Mouse (Mus musculus): Measurements from ENCODE around the gene Ttc39b.
A peak's percentile ranks its signal among the peaks of the same experiment; 100 is the strongest.
"Not testable (repeated sequence)": the region's sequence is repeated elsewhere in the genome, so short reads cannot be mapped to it uniquely, and the experiment has no call there.

Ttc39b gene

DNA sequence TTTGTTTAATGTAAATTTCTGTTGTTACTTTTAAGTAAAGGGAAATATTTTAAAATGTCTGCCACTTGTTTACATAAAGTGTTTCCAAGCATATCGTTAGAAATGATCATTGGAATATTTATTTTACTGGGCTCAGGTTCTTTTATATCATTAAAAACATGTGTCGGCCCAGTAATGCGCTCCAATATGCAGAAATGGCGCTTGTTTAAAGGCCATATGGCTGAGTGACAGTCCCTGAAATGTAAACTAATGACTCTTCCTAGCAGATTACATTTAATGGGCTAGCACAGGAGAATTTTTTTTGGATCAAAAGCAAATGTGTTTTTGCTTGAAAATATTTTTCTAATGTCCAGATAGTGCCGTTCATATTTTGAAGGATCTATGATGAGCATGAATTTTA, 86.4 kb downstream of the Ttc39b start:
- Histone ChIP-seq H3K27me3 (ENCODE audit: control insufficient read depth, insufficient read depth, low read length, poor library complexity, severe bottlenecking) (no peaks in the 10 kb centered on the region), H3K36me3 (ENCODE audit: control insufficient read depth, insufficient read depth, low read length, poor library complexity, severe bottlenecking) (no peaks in the 10 kb centered on the region; the same call in 1 of the 2 replicates)
- DNase-seq (ENCODE audit: low read depth, low spot score), result no peak

DNA sequence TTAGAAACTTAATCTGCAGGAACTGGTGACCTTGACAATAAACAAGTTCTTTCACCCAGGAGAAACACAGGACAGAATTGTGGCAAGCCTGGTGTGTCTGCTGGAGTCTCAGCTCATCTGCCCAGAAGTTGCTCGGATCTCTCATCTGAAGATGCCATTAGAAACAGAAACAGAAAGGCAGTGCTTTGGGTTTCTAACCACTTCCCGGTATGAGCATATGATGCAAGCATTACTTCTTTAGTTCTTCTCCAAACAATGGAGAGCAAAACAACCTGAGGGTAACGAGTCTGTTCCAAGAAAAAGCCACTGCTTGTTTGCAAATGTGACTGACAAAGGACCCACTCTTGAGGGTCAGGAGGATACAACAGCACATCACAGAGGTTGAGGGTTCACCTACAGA, 88.8 kb downstream of the Ttc39b start:
- not testable (repeated sequence) for H3K36me3 ChIP-seq (ENCODE audit: control insufficient read depth, insufficient read depth, low read length, poor library complexity, severe bottlenecking); DNase-seq (ENCODE audit: low read depth, low spot score); H3K27me3 ChIP-seq (ENCODE audit: control insufficient read depth, insufficient read depth, low read length, poor library complexity, severe bottlenecking)

DNA sequence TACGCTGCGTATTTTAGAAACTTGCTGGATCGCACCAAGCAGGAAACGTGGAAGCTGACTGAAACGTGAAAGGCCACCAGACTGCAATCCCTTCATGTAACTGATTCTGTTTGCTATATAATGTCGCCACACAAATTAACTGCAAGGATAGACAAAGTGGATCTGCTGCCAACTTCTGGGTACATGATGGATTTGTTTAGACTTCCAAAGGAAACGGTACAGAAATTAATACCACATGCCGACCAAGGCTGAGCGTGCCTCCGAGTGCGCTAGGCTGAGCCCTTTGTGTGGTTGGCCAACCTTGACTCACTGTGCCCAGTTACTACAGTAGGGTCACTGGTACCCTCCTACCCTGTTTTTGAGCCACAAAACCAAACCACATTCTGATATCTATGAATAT, 89.3 kb downstream of the Ttc39b start:
- DNase-seq (ENCODE audit: low read depth, low spot score), result no peak
- H3K27me3 ChIP-seq (ENCODE audit: control insufficient read depth, insufficient read depth, low read length, poor library complexity, severe bottlenecking), result no peaks in the 10 kb centered on the region
- H3K36me3 ChIP-seq (ENCODE audit: control insufficient read depth, insufficient read depth, low read length, poor library complexity, severe bottlenecking), result peaks cover 3% of the 10 kb centered on the region; the same call in 1 of the 2 replicates

DNA sequence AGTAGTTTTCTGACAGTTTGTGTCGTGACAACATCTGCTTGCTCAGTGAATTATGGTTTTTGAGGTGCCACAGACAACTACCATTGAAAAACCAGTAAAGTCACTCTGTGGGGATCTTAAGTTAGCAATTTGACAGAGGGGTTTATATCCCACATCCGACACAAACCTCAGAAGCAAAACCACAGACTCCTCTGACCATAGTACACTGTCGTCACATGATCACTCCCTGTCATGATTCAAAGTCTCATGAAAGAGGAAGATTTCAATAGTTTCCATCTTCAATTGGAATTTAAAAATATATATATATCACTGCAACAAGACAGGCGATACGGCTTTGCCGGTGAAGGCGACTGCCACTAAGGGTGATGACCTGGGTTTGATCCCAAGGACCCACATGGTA, 89.9 kb downstream of the Ttc39b start:
- no peak for DNase-seq (ENCODE audit: low read depth, low spot score)
- Histone ChIP-seq H3K36me3 (ENCODE audit: control insufficient read depth, insufficient read depth, low read length, poor library complexity, severe bottlenecking) (peaks cover 4% of the 10 kb centered on the region; the same call in 1 of the 2 replicates), H3K27me3 (ENCODE audit: control insufficient read depth, insufficient read depth, low read length, poor library complexity, severe bottlenecking) (no peaks in the 10 kb centered on the region)

DNA sequence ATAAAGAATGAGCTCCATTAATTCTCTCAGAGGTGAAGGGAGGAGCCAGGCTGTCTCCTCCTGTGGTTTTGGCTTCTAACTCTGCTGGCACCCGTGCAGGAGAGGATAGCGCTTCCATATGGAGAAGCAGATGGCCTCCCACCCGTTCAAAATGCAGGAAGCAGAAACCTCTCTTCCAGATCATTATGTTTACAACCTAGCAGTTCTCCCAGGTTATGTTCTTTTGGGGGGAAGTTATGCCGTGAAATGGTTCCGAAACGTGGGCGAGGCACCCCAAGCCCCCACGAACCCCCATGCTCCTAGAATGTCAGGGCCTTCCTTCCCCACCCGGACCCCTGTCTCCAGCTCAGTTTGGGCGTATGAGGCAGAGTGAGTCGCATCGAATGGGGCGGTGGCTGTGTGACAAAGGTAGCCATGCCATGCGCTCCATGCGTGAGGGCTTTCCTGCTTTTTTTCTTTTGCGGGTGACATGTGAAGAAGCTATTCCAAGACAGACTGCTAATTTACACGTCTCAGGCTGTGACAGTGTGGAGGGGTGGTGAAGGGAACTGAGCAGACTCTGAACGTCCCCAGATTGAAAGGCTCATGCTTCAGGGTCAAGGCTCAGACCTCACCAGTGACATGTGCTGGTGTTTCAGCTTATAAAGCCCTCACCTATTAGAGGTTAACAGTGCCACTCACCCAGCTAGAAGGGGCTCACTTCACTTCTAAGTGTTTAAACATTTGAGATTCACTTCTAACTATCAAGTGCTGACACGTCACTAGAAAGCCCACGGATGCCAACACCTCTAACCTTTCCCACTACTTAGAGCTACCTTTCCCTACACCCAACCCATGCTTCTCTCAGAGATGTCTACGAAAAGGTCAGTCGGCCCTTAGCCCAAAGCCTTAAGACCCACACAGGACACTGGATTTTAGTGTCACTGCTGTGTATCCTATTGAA, 90.6 kb downstream of the Ttc39b start:
- no peak for DNase-seq (ENCODE audit: low read depth, low spot score)
- peaks cover 4% of the 10 kb centered on the region; the same call in 1 of the 2 replicates for H3K36me3 ChIP-seq (ENCODE audit: control insufficient read depth, insufficient read depth, low read length, poor library complexity, severe bottlenecking)
- H3K27me3 ChIP-seq (ENCODE audit: control insufficient read depth, insufficient read depth, low read length, poor library complexity, severe bottlenecking), result no peaks in the 10 kb centered on the region

DNA sequence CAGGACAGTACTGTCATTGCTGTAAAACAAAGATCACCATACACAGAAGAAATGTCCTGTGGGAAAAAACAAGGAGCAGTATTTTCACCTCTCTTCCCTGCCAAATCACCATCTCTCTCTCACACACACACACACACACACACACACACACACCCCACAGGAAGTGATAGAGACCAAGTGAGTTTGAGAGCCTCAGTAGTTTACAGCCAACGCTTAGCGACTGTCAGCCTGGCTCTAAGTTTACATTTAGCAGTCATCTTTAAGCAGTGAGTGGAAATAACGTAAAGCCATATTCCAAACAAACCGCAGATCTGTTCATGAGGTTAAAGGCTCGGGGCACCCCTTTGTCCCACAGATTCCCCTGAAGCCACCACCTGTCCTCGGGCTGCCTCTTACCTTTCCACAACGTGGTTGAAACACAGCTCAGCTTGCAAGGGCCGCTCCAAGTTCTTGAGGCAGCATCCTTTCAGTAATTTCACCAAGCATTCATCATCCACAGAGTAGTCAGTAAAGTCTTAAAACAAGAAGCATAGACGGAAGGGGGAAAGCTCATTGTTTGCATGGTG, 91.7 kb downstream of the Ttc39b start:
- H3K27me3 ChIP-seq (ENCODE audit: control insufficient read depth, insufficient read depth, low read length, poor library complexity, severe bottlenecking), result no peaks in the 10 kb centered on the region
- peaks cover 4% of the 10 kb centered on the region; the same call in 1 of the 2 replicates for H3K36me3 ChIP-seq (ENCODE audit: control insufficient read depth, insufficient read depth, low read length, poor library complexity, severe bottlenecking)
- DNase-seq (ENCODE audit: low read depth, low spot score), result no peak

DNA sequence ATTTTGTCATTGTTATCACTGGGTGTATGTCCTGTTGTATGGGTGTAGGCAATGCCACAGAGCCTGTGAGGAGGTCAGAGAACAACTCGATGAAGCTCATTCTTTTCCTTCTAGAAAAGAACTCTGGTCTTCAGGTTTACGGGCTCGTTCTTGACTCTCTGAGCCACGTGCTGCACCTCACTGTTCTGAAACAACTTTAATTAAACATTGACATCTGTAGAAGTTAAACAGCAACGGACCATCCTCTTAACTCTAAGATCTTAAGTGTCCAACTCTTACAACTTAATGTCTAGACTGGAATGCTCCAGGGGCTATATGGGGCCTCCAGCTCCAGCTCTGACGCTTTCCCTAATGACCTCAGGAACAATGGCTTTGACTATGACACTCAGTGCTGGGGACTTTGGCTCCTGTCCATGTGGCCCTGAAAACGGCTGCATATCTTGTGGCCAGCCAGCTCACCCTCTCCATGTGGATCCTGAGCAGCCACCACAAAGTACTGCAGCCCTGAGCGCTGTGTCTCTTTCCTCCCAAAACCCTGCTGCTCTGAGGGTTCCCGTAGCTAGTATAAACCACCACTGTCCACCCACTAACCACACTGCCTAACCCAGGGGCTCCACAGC, 95.3 kb downstream of the Ttc39b start:
- peaks cover 6% of the 10 kb centered on the region; the same call in 1 of the 2 replicates for H3K36me3 ChIP-seq (ENCODE audit: control insufficient read depth, insufficient read depth, low read length, poor library complexity, severe bottlenecking)
- no peaks in the 10 kb centered on the region for H3K27me3 ChIP-seq (ENCODE audit: control insufficient read depth, insufficient read depth, low read length, poor library complexity, severe bottlenecking)
- DNase-seq (ENCODE audit: low read depth, low spot score), result no peak

DNA sequence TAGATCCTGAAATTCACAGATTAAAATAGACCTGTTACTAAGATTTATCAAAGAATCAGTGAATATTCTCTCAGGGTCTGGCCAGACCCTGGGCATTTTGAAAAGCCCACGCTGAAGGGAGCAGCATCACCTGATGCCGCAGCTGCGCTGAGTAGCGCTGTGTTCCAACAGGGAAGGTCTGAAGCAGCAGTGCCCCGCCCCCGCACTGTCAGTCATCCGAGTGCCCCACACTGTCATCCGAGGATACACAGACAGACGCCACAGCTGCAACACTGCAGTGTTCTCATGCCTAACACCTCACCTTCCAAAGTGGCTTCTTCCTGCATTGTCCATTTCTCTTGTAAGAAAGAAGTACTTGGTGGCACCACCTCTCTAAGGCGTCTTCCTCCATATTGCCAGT, 96.0 kb downstream of the Ttc39b start:
- H3K27me3 ChIP-seq (ENCODE audit: control insufficient read depth, insufficient read depth, low read length, poor library complexity, severe bottlenecking), result no peaks in the 10 kb centered on the region
- DNase-seq (ENCODE audit: low read depth, low spot score), result no peak
- peaks cover 6% of the 10 kb centered on the region; the same call in 1 of the 2 replicates for H3K36me3 ChIP-seq (ENCODE audit: control insufficient read depth, insufficient read depth, low read length, poor library complexity, severe bottlenecking)

DNA sequence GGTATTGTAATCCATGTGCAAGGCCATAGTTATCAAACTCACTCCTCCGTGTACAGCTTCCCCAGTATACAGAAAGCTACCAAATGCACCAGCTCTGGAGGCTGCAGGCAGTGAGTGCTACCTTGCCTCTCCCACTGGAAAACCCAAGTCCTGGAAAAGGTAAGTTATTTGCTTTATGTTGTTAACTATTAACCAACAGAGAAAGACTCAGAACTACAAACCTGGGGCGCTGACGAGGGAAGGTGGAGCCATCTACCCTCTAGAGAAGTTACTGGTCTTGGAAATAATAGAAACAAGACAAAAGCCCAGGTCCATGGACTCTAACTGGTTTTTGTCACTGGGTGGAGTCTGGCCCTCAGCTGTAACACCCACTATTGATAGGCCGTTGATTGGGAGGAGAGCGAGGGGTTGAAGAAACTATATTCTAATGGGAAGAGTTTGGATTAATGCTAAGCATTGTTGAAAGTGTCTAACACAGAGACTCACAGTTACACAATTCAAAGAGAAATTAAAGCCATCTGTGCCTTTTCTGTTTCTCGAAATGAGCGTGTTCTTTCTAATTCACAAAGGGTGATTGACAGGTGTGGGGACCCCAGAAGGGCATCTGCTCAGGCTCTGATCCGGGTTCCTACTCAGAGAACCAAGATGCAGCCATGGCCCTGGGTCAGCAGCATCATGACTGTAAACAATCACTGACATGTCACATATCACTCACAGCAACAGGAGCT, 98.3 kb downstream of the Ttc39b start:
- no peak for DNase-seq (ENCODE audit: low read depth, low spot score)
- no peaks in the 10 kb centered on the region for H3K27me3 ChIP-seq (ENCODE audit: control insufficient read depth, insufficient read depth, low read length, poor library complexity, severe bottlenecking)
- H3K36me3 ChIP-seq (ENCODE audit: control insufficient read depth, insufficient read depth, low read length, poor library complexity, severe bottlenecking), result peaks cover 6% of the 10 kb centered on the region; the same call in 1 of the 2 replicates

DNA sequence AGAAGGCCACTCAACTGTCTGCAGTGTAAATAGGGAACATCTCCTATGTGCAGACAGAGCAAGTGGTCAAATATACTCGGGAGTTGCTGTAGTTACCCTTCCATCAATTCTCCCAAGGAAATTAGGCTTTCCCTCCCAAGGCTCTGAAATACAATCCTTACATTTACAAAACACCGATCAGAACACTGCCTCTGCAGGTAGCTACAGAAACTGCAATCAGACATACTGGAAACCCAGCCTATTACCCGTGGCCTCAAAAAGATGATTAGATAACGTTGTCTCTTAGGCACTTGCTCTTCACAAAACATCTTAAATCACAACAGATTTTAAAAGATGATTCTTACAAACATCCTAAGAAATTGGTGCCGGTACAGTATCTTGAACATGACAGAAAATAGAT, 99.8 kb downstream of the Ttc39b start:
- no peaks in the 10 kb centered on the region for H3K27me3 ChIP-seq (ENCODE audit: control insufficient read depth, insufficient read depth, low read length, poor library complexity, severe bottlenecking)
- DNase-seq (ENCODE audit: low read depth, low spot score), result peak; percentile 2
- 0 out of 2 replicates have a peak, but pooled peaks cover 2% of the 10 kb centered on the region for H3K36me3 ChIP-seq (ENCODE audit: control insufficient read depth, insufficient read depth, low read length, poor library complexity, severe bottlenecking)

DNA sequence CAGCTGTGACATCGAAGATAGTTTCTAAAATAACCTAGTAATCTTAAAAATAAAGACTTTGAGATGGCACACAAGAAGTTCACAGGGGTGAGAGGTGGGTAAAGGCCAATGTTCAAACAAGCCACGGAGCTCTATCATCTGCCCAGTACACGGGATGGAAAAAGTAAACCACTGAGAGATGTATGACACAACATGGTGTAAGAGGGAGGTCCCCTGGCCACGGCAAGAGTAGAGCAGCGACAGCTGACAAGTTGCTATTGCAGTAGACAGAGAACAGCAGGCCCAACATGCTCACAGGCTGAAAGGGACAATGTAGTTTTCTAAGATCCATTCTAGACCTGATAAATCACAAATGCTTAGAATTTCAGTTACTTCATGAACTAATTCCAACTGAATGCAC, 100.9 kb downstream of the Ttc39b start:
- Histone ChIP-seq H3K27me3 (ENCODE audit: control insufficient read depth, insufficient read depth, low read length, poor library complexity, severe bottlenecking) (no peaks in the 10 kb centered on the region), H3K36me3 (ENCODE audit: control insufficient read depth, insufficient read depth, low read length, poor library complexity, severe bottlenecking) (0 out of 2 replicates have a peak, but pooled peaks cover 2% of the 10 kb centered on the region)
- DNase-seq (ENCODE audit: low read depth, low spot score), result no peak

DNA sequence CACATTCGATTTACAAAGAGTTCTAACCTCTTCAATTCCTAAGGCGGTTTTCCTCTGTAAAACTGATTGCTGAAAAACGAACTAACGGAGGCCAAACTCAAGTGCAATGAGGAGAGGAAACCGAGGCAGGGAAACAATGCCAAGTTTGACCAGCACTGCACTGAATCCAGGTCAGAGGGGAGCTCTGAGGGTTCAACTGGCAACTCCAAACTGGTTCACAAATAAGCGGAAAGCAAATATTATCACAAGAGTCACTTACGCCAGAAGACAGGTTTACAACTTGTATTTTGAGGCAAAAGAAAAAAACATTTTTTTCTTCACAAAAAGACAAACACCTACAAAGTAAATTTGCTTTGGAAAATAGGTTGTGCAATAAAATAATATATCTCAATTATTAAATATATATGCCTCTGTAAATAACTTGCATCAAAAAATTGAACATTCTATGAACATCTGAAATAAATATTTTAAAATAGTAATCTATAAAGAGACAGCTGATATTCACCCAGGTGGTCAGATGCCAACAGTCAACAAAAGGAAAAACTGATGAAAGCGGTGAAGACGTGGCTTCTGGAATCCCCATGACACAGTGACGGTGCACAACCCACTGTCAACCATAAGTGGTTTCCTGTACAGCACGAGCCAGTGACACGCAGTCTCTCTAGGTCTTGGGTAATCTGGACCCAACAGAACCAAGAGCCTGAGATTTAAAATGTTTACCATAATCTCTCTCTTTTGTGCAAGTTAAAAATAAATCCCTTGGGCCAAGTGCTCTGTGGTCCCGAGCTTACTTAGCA, 103.1 kb downstream of the Ttc39b start:
- H3K36me3 ChIP-seq (ENCODE audit: control insufficient read depth, insufficient read depth, low read length, poor library complexity, severe bottlenecking), result no peaks in the 10 kb centered on the region
- no peaks in the 10 kb centered on the region for H3K27me3 ChIP-seq (ENCODE audit: control insufficient read depth, insufficient read depth, low read length, poor library complexity, severe bottlenecking)
- no peak for DNase-seq (ENCODE audit: low read depth, low spot score)

DNA sequence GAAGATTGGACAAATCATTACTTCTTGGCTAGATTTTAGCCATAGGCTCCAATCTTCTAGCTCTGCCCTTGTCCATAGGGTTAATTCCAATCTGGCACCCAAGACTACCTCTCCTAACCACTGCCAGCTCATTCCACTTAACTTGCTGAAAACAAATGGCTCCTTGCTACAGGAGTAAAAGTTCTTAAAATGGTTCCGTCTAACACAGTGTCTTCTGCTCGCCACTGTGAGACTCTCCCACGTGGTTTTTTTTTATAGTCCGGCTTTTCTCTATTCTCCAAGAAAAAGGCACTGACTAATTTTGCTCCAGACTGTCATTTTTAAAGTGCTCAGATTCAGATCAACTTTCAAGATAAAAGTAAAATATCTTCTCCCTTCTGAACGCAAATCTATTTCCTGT, 104.8 kb downstream of the Ttc39b start:
- Histone ChIP-seq H3K36me3 (ENCODE audit: control insufficient read depth, insufficient read depth, low read length, poor library complexity, severe bottlenecking) (no peaks in the 10 kb centered on the region), H3K27me3 (ENCODE audit: control insufficient read depth, insufficient read depth, low read length, poor library complexity, severe bottlenecking) (no peaks in the 10 kb centered on the region)
- no peak for DNase-seq (ENCODE audit: low read depth, low spot score)

DNA sequence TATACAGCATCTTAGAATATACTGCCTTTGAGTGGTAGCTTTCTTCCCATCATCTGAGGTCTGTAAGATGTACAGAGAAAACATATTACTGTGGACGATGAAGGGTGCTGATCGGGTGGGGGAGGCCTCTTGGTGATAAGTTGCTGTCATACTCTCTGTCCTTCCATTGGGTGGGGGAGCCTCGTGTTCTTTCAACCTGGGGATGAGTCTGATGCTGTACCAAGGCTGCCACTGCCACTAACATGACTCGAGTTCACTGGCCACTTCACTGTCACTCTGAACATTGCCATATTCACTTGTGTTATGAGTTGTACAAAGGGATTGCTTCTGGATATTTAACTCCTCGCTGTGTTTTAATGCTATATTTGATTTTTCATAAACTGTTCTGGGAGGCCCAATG, 106.9 kb downstream of the Ttc39b start:
- DNase-seq (ENCODE audit: low read depth, low spot score), result no peak
- Histone ChIP-seq H3K36me3 (ENCODE audit: control insufficient read depth, insufficient read depth, low read length, poor library complexity, severe bottlenecking) (no peaks in the 10 kb centered on the region), H3K27me3 (ENCODE audit: control insufficient read depth, insufficient read depth, low read length, poor library complexity, severe bottlenecking) (no peaks in the 10 kb centered on the region)

All from splenic B cell, adult 2 months (primary cell).